Mouse (Mus musculus): ENCODE measurements at regions not wholly inside any gene's neighbourhood (a gene's known extent, or its start where the extent isn't known, plus 50 kb on each side); places are given as distances from the start of the nearest gene placed in this dataset.
A peak's percentile ranks its signal among the peaks of the same experiment; 100 is the strongest.

DNA sequence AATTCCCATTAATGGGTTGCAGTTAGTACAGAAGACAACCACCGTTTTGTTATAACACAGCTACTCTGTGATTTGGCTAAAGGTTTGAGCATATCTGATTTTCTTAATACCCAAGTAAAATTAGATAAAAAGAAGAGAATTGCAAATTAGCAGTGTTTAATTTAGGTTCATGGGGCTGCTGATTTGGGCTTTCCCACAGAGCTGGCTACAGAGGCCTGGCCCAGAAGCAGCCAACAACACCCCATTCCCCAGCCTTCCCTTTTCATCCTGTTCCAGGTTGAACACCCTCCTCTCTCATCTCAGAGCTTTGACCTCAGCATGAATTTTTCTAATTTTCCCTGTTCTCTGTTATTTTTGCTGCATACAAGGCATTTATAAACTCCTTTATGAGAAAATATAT is 260.3 kb upstream of the Negr1 start:
- Histone ChIP-seq H3K4me1 (peaks cover 31% of the 10 kb centered on the region), H3K4me2 (no peak overlapping the region), H3K27me3 (no peaks in the 10 kb centered on the region), H3K27ac (no peak overlapping the region), H3K9me3 (replicated peaks) (no peaks in the 10 kb centered on the region), H3K9ac (no peak overlapping the region), H3K4me3 (no peak overlapping the region), H3K36me3 (ENCODE audit: poor library complexity, severe bottlenecking) (no peaks in the 10 kb centered on the region)
- ATAC-seq: peak; percentile 61; the same call in 1 of the 2 replicates
- 27% methylated on average over 1 of the region's 1 CpGs for WGBS

- WGBS: 56% methylated on average over 3 of the region's 3 CpGs
- Histone ChIP-seq H3K36me3 (ENCODE audit: poor library complexity, severe bottlenecking) (no peaks in the 10 kb centered on the region), H3K9me3 (replicated peaks) (no peaks in the 10 kb centered on the region), H3K27me3 (no peaks in the 10 kb centered on the region), H3K4me3 (no peak overlapping the region), H3K4me2 (no peak overlapping the region), H3K27ac (no peak overlapping the region), H3K9ac (no peak overlapping the region), H3K4me1 (peaks cover 31% of the 10 kb centered on the region)
- peak; percentile 59 for ATAC-seq
Observed at GRCm38 (mm10) chr3:156301745-156302144, 259.8 kb upstream of the Negr1 start.

DNA sequence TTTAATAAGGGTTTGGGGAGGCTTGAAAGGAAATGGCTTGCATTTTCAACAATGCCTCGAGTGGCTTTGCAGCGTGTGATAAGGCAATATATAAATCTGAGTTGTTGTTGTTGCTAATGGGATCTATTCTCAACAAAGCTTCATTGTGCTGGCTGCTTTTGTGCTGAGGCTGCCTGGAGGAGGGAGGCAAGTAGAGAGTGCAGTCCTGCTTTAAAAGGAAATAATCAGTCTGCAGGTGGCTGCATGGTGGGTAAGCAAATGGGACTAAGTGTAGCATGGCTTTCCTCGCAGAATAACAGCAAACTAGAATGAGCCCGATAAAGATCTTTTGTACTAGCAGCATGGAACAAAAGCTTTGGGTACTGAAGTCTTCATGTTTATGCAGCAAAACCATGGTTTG is 257.4 kb upstream of the Negr1 start:
- H3K27ac ChIP-seq: no peak overlapping the region
- no peak for ATAC-seq
- 4% methylated on average over 4 of the region's 4 CpGs for WGBS
- H3K9ac ChIP-seq: no peak overlapping the region
- H3K4me1 ChIP-seq: peaks cover 31% of the 10 kb centered on the region
- no peaks in the 10 kb centered on the region for H3K9me3 ChIP-seq (replicated peaks)
- no peaks in the 10 kb centered on the region for H3K36me3 ChIP-seq (ENCODE audit: poor library complexity, severe bottlenecking)
- H3K27me3 ChIP-seq: no peaks in the 10 kb centered on the region
- H3K4me2 ChIP-seq: no peak overlapping the region
- no peak overlapping the region for H3K4me3 ChIP-seq

- no peak overlapping the region for H3K4me2 ChIP-seq
- no peaks in the 10 kb centered on the region for H3K36me3 ChIP-seq (ENCODE audit: poor library complexity, severe bottlenecking)
- peak; percentile 17; the same call in 1 of the 2 replicates for ATAC-seq
- no peaks in the 10 kb centered on the region for H3K9me3 ChIP-seq (replicated peaks)
- H3K27me3 ChIP-seq: no peaks in the 10 kb centered on the region
- H3K4me1 ChIP-seq: peaks cover 28% of the 10 kb centered on the region
- no peak overlapping the region for H3K4me3 ChIP-seq
- no peak overlapping the region for H3K27ac ChIP-seq
- no peak overlapping the region for H3K9ac ChIP-seq
Observed at GRCm38 (mm10) chr3:156305064-156305463, 256.5 kb upstream of the Negr1 start.

- Histone ChIP-seq H3K9me3 (replicated peaks) (no peaks in the 10 kb centered on the region), H3K4me2 (no peak overlapping the region), H3K4me1 (no peaks in the 10 kb centered on the region), H3K27me3 (no peaks in the 10 kb centered on the region), H3K9ac (no peak overlapping the region), H3K27ac (no peak overlapping the region), H3K4me3 (no peak overlapping the region), H3K36me3 (ENCODE audit: poor library complexity, severe bottlenecking) (no peaks in the 10 kb centered on the region)
- WGBS: 75% methylated on average over 6 of the region's 6 CpGs
- ATAC-seq: no peak
Observed at GRCm38 (mm10) chr3:156335033-156335793, 226.4 kb upstream of the Negr1 start.

DNA sequence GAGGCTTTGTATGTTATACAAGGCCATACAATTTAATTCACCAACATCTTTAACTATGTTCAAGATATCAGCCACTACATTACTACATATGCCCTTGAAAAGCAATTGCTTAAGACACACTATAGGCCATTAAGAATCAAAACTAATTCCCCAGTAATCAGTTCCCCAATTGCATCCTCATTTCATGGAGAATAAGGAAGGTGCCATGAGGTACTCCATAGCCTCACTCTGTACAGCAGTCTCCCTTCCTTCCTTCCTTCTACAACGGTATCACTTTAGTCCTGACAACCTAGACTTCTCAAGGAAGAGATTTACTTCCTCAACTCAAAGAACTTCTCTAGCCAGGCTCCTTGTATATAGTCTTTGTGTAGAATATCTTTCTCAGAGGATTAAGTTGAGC is 220.1 kb upstream of the Negr1 start:
- no peak for ATAC-seq
- whole genome bisulfite sequencing: 82% methylated on average over 1 of the region's 1 CpGs

GRCm38 (mm10) chr3:156351727-156352126 is 209.9 kb upstream of the Negr1 start:
- Histone ChIP-seq H3K9ac (no peak overlapping the region), H3K36me3 (ENCODE audit: poor library complexity, severe bottlenecking) (no peaks in the 10 kb centered on the region), H3K27me3 (no peaks in the 10 kb centered on the region), H3K27ac (no peak overlapping the region), H3K9me3 (replicated peaks) (no peaks in the 10 kb centered on the region), H3K4me1 (no peaks in the 10 kb centered on the region), H3K4me3 (no peak overlapping the region), H3K4me2 (no peak overlapping the region)
- no peak for ATAC-seq
- WGBS: 59% methylated on average over 4 of the region's 4 CpGs

More for the DNA sequence above, 220.1 kb upstream of the Negr1 start:
- Histone ChIP-seq H3K27ac (no peak overlapping the region), H3K4me1 (no peaks in the 10 kb centered on the region), H3K36me3 (ENCODE audit: poor library complexity, severe bottlenecking) (no peaks in the 10 kb centered on the region), H3K4me2 (no peak overlapping the region), H3K9ac (no peak overlapping the region), H3K4me3 (no peak overlapping the region), H3K27me3 (no peaks in the 10 kb centered on the region), H3K9me3 (replicated peaks) (no peaks in the 10 kb centered on the region)

DNA sequence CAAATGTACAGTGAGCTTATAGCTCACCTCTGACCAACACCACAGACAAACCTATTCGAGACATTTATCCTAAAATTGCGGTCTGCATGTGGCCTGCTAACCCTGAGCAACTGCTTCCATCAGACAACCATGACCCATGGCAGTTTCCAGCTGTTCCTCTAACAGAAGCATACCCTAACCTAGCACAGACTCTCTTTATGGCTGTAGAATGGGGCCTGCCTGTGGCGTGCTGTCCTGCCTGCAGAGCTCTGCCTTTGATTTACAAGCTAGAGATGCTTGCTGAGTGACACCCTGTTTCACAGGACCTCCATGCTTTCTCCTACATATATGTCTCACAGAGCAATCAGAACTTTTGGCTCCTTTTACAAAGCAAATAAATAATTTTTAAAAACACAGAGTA is 208.2 kb upstream of the Negr1 start:
- H3K9ac ChIP-seq: no peak overlapping the region
- no peaks in the 10 kb centered on the region for H3K36me3 ChIP-seq (ENCODE audit: poor library complexity, severe bottlenecking)
- no peaks in the 10 kb centered on the region for H3K27me3 ChIP-seq
- H3K4me3 ChIP-seq: no peak overlapping the region
- no peaks in the 10 kb centered on the region for H3K4me1 ChIP-seq
- no peak overlapping the region for H3K27ac ChIP-seq
- H3K4me2 ChIP-seq: no peak overlapping the region
- WGBS: 76% methylated on average over 3 of the region's 3 CpGs
- H3K9me3 ChIP-seq (replicated peaks): no peaks in the 10 kb centered on the region
- ATAC-seq: no peak

DNA sequence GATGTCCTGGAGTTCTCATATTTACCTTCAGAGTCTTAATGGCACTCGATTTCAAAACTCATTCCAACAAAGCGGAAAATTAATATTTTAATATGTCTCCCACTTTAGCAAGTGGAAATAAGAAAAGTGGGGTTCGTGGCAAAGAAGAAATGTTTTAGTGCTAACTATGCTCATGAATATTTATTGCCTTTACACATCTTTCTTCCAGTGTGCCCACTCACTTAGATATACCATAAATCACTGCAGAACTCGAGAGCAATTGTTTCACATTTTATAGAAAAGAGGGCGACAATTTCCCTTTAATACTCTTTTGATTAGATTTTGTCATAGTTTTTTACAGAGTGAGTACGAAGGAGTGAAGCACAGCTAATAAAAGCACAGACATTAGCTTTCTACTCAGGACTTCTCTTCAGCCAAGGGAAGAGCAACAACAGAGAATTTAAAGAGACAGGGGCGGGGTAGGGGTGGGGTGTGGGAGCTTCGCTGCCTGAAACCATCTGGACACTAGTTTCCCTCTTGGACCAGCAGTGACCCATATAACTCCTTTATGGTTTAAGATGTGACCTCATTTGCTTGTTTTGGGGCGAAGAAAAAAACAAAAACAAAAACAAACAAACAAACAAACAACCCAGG is 207.6 kb upstream of the Negr1 start:
- 73% methylated on average over 9 of the region's 9 CpGs for whole genome bisulfite sequencing
- Histone ChIP-seq H3K4me1 (no peaks in the 10 kb centered on the region), H3K4me3 (no peak overlapping the region), H3K4me2 (no peak overlapping the region), H3K27ac (no peak overlapping the region), H3K27me3 (no peaks in the 10 kb centered on the region), H3K36me3 (ENCODE audit: poor library complexity, severe bottlenecking) (no peaks in the 10 kb centered on the region), H3K9ac (no peak overlapping the region), H3K9me3 (replicated peaks) (no peaks in the 10 kb centered on the region)
- no peak for ATAC-seq

DNA sequence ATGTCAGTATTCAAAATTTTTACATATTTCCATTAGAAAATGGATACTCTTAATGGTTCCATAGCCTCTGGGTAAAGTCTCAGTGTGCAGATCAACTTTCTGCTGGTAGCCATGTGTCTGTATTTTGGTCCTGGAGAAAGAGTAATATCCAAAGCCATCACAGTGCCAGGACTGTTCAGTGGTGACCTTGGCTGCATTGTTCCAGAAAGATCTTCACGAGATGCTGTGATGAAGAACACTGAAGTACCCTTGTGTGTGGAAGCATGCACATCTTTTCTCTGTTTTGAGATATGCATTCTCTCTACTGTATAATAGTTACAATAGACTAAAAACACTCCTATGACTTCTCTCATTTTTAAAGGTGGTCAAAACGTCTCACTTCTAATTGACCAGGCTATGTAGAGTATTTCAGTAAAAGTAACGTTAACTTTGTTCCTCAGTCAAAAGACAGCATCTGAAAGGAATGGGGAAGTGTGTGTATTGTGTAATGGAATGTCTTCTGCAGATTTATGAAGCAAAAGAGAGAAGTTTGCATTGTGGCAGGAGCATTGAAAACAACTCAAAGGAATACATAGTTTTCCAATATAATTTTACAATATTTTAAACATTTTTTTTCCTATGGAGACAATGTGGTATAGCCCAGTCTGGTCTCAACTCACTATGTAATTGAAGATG is 192.8 kb upstream of the Negr1 start:
- no peaks in the 10 kb centered on the region for H3K9me3 ChIP-seq (replicated peaks)
- H3K4me1 ChIP-seq: no peaks in the 10 kb centered on the region
- no peak overlapping the region for H3K9ac ChIP-seq
- H3K27ac ChIP-seq: no peak overlapping the region
- ATAC-seq: no peak
- no peak overlapping the region for H3K4me2 ChIP-seq
- H3K36me3 ChIP-seq (ENCODE audit: poor library complexity, severe bottlenecking): no peaks in the 10 kb centered on the region
- no peak overlapping the region for H3K4me3 ChIP-seq
- WGBS: 74% methylated on average over 3 of the region's 3 CpGs
- no peaks in the 10 kb centered on the region for H3K27me3 ChIP-seq

DNA sequence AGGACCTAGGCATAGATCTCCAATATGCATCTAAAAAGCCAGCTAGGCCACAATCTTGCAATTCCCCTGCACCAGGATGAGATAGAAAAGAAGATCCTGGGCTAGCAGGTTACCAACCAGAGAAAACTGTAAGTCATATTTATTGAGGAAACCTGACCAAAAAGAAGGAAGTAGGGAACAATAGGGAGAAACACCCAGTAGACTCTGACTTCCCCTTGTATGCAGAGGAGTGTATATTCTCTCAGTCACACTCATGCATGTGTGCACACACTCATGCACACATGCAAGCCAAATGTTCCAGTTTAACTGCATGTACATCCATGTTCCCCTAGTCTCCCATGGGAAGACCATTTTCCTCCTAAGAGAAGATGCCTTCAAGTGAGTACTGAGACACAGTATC is 184.9 kb upstream of the Negr1 start:
- H3K4me1 ChIP-seq: no peaks in the 10 kb centered on the region
- no peaks in the 10 kb centered on the region for H3K36me3 ChIP-seq (ENCODE audit: poor library complexity, severe bottlenecking)
- H3K27ac ChIP-seq: no peak overlapping the region
- H3K27me3 ChIP-seq: no peaks in the 10 kb centered on the region
- H3K4me2 ChIP-seq: no peak overlapping the region
- no peaks in the 10 kb centered on the region for H3K9me3 ChIP-seq (replicated peaks)
- H3K4me3 ChIP-seq: no peak overlapping the region
- no peak overlapping the region for H3K9ac ChIP-seq
- ATAC-seq: no peak

GRCm38 (mm10) chr3:156382919-156383318 is 178.7 kb upstream of the Negr1 start:
- H3K36me3 ChIP-seq (ENCODE audit: poor library complexity, severe bottlenecking): no peaks in the 10 kb centered on the region
- no peaks in the 10 kb centered on the region for H3K27me3 ChIP-seq
- no peaks in the 10 kb centered on the region for H3K4me1 ChIP-seq
- no peak overlapping the region for H3K4me3 ChIP-seq
- ATAC-seq: no peak
- no peak overlapping the region for H3K9ac ChIP-seq
- H3K4me2 ChIP-seq: no peak overlapping the region
- no peak overlapping the region for H3K27ac ChIP-seq
- no peaks in the 10 kb centered on the region for H3K9me3 ChIP-seq (replicated peaks)

All from forebrain, embryonic 13.5 days (tissue).